Mouse (Mus musculus) erythroblast, embryonic 14.5 days (primary cell): ENCODE measurements around the gene Spns2.

ENCODE experiments used
- GATA1 ChIP-seq: IDR thresholded peaks from 2 replicates; pipeline ENCODE4 v1.6.1; 2012; ENCODE audit warnings: low read length, inconsistent platforms, mixed read lengths
- TAL1 ChIP-seq: IDR thresholded peaks from 3 replicates; pipeline ENCODE4 v1.6.1; 2012; ENCODE audit warnings: low read length, inconsistent platforms, mixed read lengths

- no peak for TF ChIP-seq TAL1
- no peak for TF ChIP-seq GATA1
Measured at GRCm38 (mm10) chr11:72538811-72539210, 49.1 kb upstream of the Spns2 start.
